Mouse (Mus musculus) A20 (cell line): ENCODE data around the gene 4930564D02Rik.
A peak's percentile ranks its signal among the peaks of the same experiment; 100 is the strongest.

Source experiments
- DNase-seq: peaks from one replicate; pipeline ENCODE4 v3.0.0-alpha.2; 2011; ENCODE audit warnings: low read depth, low spot score

The 4930564D02Rik gene

GRCm38 (mm10) chr3:105058627-105059513 is 7.8 kb upstream of the 4930564D02Rik start:
- peak; percentile 69 for DNase-seq

- DNase-seq: no peak
Observed at GRCm38 (mm10) chr3:105059911-105060310, 6.7 kb upstream of the 4930564D02Rik start.

GRCm38 (mm10) chr3:105060992-105061391 is 5.7 kb upstream of the 4930564D02Rik start:
- DNase-seq: no peak

- no peak for DNase-seq
Observed at GRCm38 (mm10) chr3:105061496-105061895, 5.1 kb upstream of the 4930564D02Rik start.

GRCm38 (mm10) chr3:105061991-105062390 is 4.7 kb upstream of the 4930564D02Rik start:
- DNase-seq: no peak

- DNase-seq: no peak
Observed at GRCm38 (mm10) chr3:105062676-105063075, 4.0 kb upstream of the 4930564D02Rik start.

GRCm38 (mm10) chr3:105070553-105070952 is 3.9 kb downstream of the 4930564D02Rik start:
- DNase-seq: no peak

GRCm38 (mm10) chr3:105071251-105071650 is 4.6 kb downstream of the 4930564D02Rik start:
- DNase-seq: no peak

- DNase-seq: no peak
Observed at GRCm38 (mm10) chr3:105072536-105072935, 5.9 kb downstream of the 4930564D02Rik start.

- no peak for DNase-seq
Observed at GRCm38 (mm10) chr3:105075796-105076195, 9.2 kb downstream of the 4930564D02Rik start.

- no peak for DNase-seq
Observed at GRCm38 (mm10) chr3:105078231-105078826, 11.7 kb downstream of the 4930564D02Rik start.

- no peak for DNase-seq
Observed at GRCm38 (mm10) chr3:105087344-105087743, 20.7 kb downstream of the 4930564D02Rik start.

- DNase-seq: no peak
Observed at GRCm38 (mm10) chr3:105088638-105089037, 22.0 kb downstream of the 4930564D02Rik start.

- DNase-seq: no peak
Observed at GRCm38 (mm10) chr3:105090147-105090546, 23.5 kb downstream of the 4930564D02Rik start.

GRCm38 (mm10) chr3:105090981-105091380 is 24.3 kb downstream of the 4930564D02Rik start:
- DNase-seq: peak; percentile 19

GRCm38 (mm10) chr3:105092721-105093505 is 26.3 kb downstream of the 4930564D02Rik start:
- no peak for DNase-seq

GRCm38 (mm10) chr3:105094448-105094847 is 27.8 kb downstream of the 4930564D02Rik start:
- peak; percentile 34 for DNase-seq

GRCm38 (mm10) chr3:105095026-105095425 is 28.4 kb downstream of the 4930564D02Rik start:
- DNase-seq: no peak

GRCm38 (mm10) chr3:105097581-105097980 is 30.9 kb downstream of the 4930564D02Rik start:
- no peak for DNase-seq

GRCm38 (mm10) chr3:105099526-105100269 is 33.1 kb downstream of the 4930564D02Rik start:
- no peak for DNase-seq

- no peak for DNase-seq
Observed at GRCm38 (mm10) chr3:105100270-105100589, 33.6 kb downstream of the 4930564D02Rik start.
